Mouse (Mus musculus) C2C12 (cell line): ENCODE results near the gene Ergic2.

Experiments used
- CEBPB ChIP-seq: IDR thresholded peaks from one replicate; pipeline ENCODE4 v1.6.1; 2011; ENCODE audit warnings: low read depth, mild to moderate bottlenecking, control low read depth, moderate library complexity
- CTCF ChIP-seq: IDR thresholded peaks from one replicate; pipeline ENCODE4 v1.5.1; 2011; ENCODE audit not compliant: control insufficient read depth, insufficient read depth, insufficient read length
- MAX ChIP-seq: IDR thresholded peaks from one replicate; pipeline ENCODE4 v1.6.1; 2011; ENCODE audit warnings: mild to moderate bottlenecking, control low read depth
- MYOD1 ChIP-seq: IDR thresholded peaks from one replicate; pipeline ENCODE4 v1.6.1; 2011; ENCODE audit warnings: low read depth; ENCODE audit not compliant: control insufficient read depth, insufficient read length
- MYOG ChIP-seq: IDR thresholded peaks from one replicate; pipeline ENCODE4 v1.6.1; 2011; ENCODE audit not compliant: control insufficient read depth, insufficient read length; ENCODE audit errors: extremely low read depth
- USF1 ChIP-seq: IDR thresholded peaks from one replicate; pipeline ENCODE4 v1.6.1; 2011; ENCODE audit warnings: low read depth, mild to moderate bottlenecking, control low read depth, moderate library complexity

DNA sequence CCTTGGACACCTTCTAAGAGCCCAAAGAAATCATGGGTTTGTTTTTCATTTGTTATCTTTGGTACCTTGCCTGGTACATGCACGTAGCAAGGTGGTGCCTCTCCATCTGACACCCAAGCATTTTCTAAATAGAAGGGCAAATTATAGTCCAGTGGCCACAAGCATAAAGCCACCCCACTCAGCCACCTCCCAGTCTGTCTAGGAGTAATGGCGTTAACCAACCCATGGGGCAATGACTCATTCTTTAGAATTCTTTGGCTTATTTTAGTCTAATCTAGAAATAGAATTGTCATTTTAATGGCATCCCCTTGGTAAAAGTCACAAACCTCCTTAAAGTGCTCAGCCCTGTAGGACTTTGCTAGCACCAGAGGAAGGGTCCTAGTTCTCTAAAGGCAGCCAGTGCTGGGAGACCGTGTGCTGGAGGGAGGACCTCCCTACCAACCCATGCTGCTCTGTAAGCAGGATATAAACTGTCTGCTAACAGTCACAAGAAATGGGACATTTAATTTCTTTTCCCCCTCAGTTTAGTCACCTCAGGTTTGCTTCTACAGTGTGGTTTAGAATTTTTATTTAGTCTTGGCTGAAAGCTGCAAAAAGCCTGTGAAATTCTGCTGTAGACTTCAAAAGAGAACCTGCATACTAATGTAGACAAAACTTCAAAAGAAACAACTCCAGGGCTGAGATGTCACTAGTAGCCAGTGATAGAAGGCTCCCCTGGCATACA lies 22.1 kb upstream of the Ergic2 start:
- TF ChIP-seq CTCF, result no peak
- TF ChIP-seq MYOD1, result no peak
- no peak for TF ChIP-seq MAX
- no peak for TF ChIP-seq MYOG
- TF ChIP-seq CEBPB, result no peak
- TF ChIP-seq USF1, result no peak
